Mouse (Mus musculus): ENCODE results near the gene Ptgs1. TPM values are rescaled to one million over a fixed set of nuclear protein-coding genes. Genes with fewer than 3 reads are reported as not detected.

Gene Ptgs1
- polyA plus RNA-seq, 2 experiments: 10.7 to 14.4 TPM

DNA sequence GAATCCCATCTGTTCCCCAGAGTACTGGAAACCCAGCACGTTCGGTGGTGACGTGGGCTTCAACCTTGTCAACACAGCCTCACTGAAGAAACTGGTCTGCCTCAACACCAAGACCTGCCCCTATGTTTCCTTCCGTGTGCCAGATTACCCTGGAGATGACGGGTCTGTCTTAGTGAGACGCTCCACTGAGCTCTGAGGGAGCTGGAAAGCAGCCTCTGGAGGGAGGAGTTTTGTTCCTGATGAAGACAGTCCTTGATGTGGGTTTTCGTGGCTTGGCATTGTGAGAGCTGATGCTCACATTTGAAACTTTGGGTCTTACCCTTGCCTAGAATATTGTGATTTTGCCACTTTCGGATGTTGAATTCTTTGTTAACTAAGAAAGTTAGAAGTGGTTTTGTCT lies 20.9 kb downstream of the Ptgs1 start:
- no peaks in the 10 kb centered on the region for H3K27me3 ChIP-seq (ENCODE audit: control insufficient read depth, insufficient read depth, low read length)
- H3K9me3 ChIP-seq (ENCODE audit: control insufficient read depth, low read length): no peaks in the 10 kb centered on the region
- H3K4me3 ChIP-seq (replicated peaks; ENCODE audit: low read length): no peak overlapping the region
- no peak overlapping the region for H3K27ac ChIP-seq (replicated peaks; ENCODE audit: low read depth, low read length)
- H3K4me2 ChIP-seq (replicated peaks; ENCODE audit: low read depth, low read length, severe bottlenecking): no peak overlapping the region
- no peak for TF ChIP-seq POLR2A (IDR thresholded peaks at IDR 0.05; ENCODE audit: borderline replicate concordance, extremely low read depth, insufficient read depth, insufficient read length)
- H3K36me3 ChIP-seq (ENCODE audit: control insufficient read depth, insufficient read depth, low read length): no peaks in the 10 kb centered on the region
- no peaks in the 10 kb centered on the region for H3K4me1 ChIP-seq (ENCODE audit: control insufficient read depth, insufficient read depth, low read length)
- no peak overlapping the region for H3K9ac ChIP-seq (ENCODE audit: low read depth, low read length, severe bottlenecking)
- ATAC-seq (ENCODE audit: low FRiP score, low read depth) (no peak), DNase-seq (ENCODE audit: low spot score) (no peak)
- 87% methylated on average over 8 of the region's 8 CpGs for WGBS

- Histone ChIP-seq H3K27me3 (ENCODE audit: control insufficient read depth, insufficient read depth, low read length) (no peaks in the 10 kb centered on the region), H3K9ac (ENCODE audit: low read depth, low read length, severe bottlenecking) (no peak overlapping the region), H3K27ac (replicated peaks; ENCODE audit: low read depth, low read length) (no peak overlapping the region), H3K4me1 (ENCODE audit: control insufficient read depth, insufficient read depth, low read length) (no peaks in the 10 kb centered on the region), H3K4me2 (replicated peaks; ENCODE audit: low read depth, low read length, severe bottlenecking) (no peak overlapping the region), H3K4me3 (replicated peaks; ENCODE audit: low read length) (no peak overlapping the region), H3K9me3 (ENCODE audit: control insufficient read depth, low read length) (no peaks in the 10 kb centered on the region), H3K36me3 (ENCODE audit: control insufficient read depth, insufficient read depth, low read length) (no peaks in the 10 kb centered on the region)
- TF ChIP-seq POLR2A (IDR thresholded peaks at IDR 0.05; ENCODE audit: borderline replicate concordance, extremely low read depth, insufficient read depth, insufficient read length): no peak
- no peak for DNase-seq (ENCODE audit: low spot score)
- 88% methylated on average over 4 of the region's 4 CpGs for WGBS
- no peak for ATAC-seq (ENCODE audit: low FRiP score, low read depth)
These were observed 22.3 kb downstream of the Ptgs1 start for GRCm38 (mm10) chr2:36252505-36252904.

GRCm38 (mm10) chr2:36254445-36254844 lies 24.2 kb downstream of the Ptgs1 start:
- ATAC-seq (ENCODE audit: low FRiP score, low read depth): no peak
- TF ChIP-seq POLR2A (IDR thresholded peaks at IDR 0.05; ENCODE audit: borderline replicate concordance, extremely low read depth, insufficient read depth, insufficient read length): no peak

DNA sequence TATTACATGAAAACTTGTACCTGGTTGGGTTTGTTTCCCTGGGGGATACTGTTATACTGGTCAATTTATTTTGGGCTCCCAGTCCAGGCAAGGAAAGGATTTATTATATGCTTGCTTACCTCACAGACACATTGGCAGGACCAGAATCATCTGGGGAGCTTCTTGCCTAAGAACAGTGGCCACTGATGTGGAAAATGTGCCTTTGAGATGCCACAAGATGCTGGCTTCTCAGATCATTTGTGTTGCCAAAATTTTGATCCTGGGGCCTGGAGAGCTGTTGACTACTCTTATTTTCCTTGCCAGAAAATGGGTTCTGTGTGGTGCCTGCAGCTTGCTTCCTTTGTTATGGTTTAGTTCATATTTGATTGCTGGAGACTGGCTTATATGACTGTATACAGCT lies 26.7 kb downstream of the Ptgs1 start:
- H3K36me3 ChIP-seq (ENCODE audit: control insufficient read depth, insufficient read depth, low read length): no peaks in the 10 kb centered on the region
- no peak for TF ChIP-seq POLR2A (IDR thresholded peaks at IDR 0.05; ENCODE audit: borderline replicate concordance, extremely low read depth, insufficient read depth, insufficient read length)
- DNase-seq (ENCODE audit: low spot score) (no peak), ATAC-seq (ENCODE audit: low FRiP score, low read depth) (no peak)
- no peaks in the 10 kb centered on the region for H3K4me1 ChIP-seq (ENCODE audit: control insufficient read depth, insufficient read depth, low read length)
- no peaks in the 10 kb centered on the region for H3K9me3 ChIP-seq (ENCODE audit: control insufficient read depth, low read length)
- H3K27ac ChIP-seq (replicated peaks; ENCODE audit: low read depth, low read length): no peak overlapping the region
- no peak overlapping the region for H3K9ac ChIP-seq (ENCODE audit: low read depth, low read length, severe bottlenecking)
- H3K4me2 ChIP-seq (replicated peaks; ENCODE audit: low read depth, low read length, severe bottlenecking): no peak overlapping the region
- H3K4me3 ChIP-seq (replicated peaks; ENCODE audit: low read length): no peak overlapping the region
- no peaks in the 10 kb centered on the region for H3K27me3 ChIP-seq (ENCODE audit: control insufficient read depth, insufficient read depth, low read length)

More at GRCm38 (mm10) chr2:36254445-36254844, 24.2 kb downstream of the Ptgs1 start:
- H3K27me3 ChIP-seq (ENCODE audit: control insufficient read depth, insufficient read depth, low read length): no peaks in the 10 kb centered on the region
- no peaks in the 10 kb centered on the region for H3K4me1 ChIP-seq (ENCODE audit: control insufficient read depth, insufficient read depth, low read length)
- DNase-seq (ENCODE audit: low spot score): no peak
- no peak overlapping the region for H3K4me2 ChIP-seq (replicated peaks; ENCODE audit: low read depth, low read length, severe bottlenecking)
- no peaks in the 10 kb centered on the region for H3K9me3 ChIP-seq (ENCODE audit: control insufficient read depth, low read length)
- H3K27ac ChIP-seq (replicated peaks; ENCODE audit: low read depth, low read length): no peak overlapping the region
- WGBS: 73% methylated on average over 2 of the region's 2 CpGs
- no peak overlapping the region for H3K9ac ChIP-seq (ENCODE audit: low read depth, low read length, severe bottlenecking)
- H3K36me3 ChIP-seq (ENCODE audit: control insufficient read depth, insufficient read depth, low read length): no peaks in the 10 kb centered on the region
- no peak overlapping the region for H3K4me3 ChIP-seq (replicated peaks; ENCODE audit: low read length)

- 68% methylated on average over 4 of the region's 4 CpGs for WGBS
- TF ChIP-seq POLR2A (IDR thresholded peaks at IDR 0.05; ENCODE audit: borderline replicate concordance, extremely low read depth, insufficient read depth, insufficient read length): no peak
- ATAC-seq (ENCODE audit: low FRiP score, low read depth) (no peak), DNase-seq (ENCODE audit: low spot score) (no peak)
- no peak overlapping the region for H3K9ac ChIP-seq (ENCODE audit: low read depth, low read length, severe bottlenecking)
- no peaks in the 10 kb centered on the region for H3K27me3 ChIP-seq (ENCODE audit: control insufficient read depth, insufficient read depth, low read length)
- H3K36me3 ChIP-seq (ENCODE audit: control insufficient read depth, insufficient read depth, low read length): no peaks in the 10 kb centered on the region
- no peak overlapping the region for H3K4me2 ChIP-seq (replicated peaks; ENCODE audit: low read depth, low read length, severe bottlenecking)
- no peaks in the 10 kb centered on the region for H3K4me1 ChIP-seq (ENCODE audit: control insufficient read depth, insufficient read depth, low read length)
- no peaks in the 10 kb centered on the region for H3K9me3 ChIP-seq (ENCODE audit: control insufficient read depth, low read length)
- H3K27ac ChIP-seq (replicated peaks; ENCODE audit: low read depth, low read length): no peak overlapping the region
- H3K4me3 ChIP-seq (replicated peaks; ENCODE audit: low read length): no peak overlapping the region
These were observed 29.2 kb downstream of the Ptgs1 start for GRCm38 (mm10) chr2:36259382-36259781.

All from limb, embryonic 14.5 days (tissue).